Mouse (Mus musculus) intestine, postnatal 0 days (tissue): ENCODE results near the gene Mitd1. TPM values are rescaled to one million over a fixed set of nuclear protein-coding genes. Genes with fewer than 3 reads are reported as not detected.

Source experiments
- ATAC-seq: fragments of 200-750 bp; cut with Nextera tagmentation; 2 replicates; pipeline ENCODE4 v1.8.0; 2017; ENCODE audit warnings: mild to moderate bottlenecking, moderate TSS enrichment, moderate library complexity
- H3K27ac ChIP-seq: fragments of 300-500 bp; sonication (generic); 2 replicates; pipeline ENCODE4 v1.5.1; 2014; ENCODE audit warnings: mild to moderate bottlenecking, low read depth, low read length, moderate library complexity
- H3K27me3 ChIP-seq: fragments of 300-500 bp; sonication (generic); replicated peaks from 2 replicates; pipeline ENCODE4 v1.6.1; 2014; ENCODE audit warnings: low read length, mixed read lengths; ENCODE audit not compliant: control insufficient read depth, insufficient read depth
- H3K36me3 ChIP-seq: fragments of 300-500 bp; sonication (generic); 2 replicates; pipeline ENCODE4 v1.6.1; 2014; ENCODE audit warnings: mild to moderate bottlenecking, moderate library complexity; ENCODE audit not compliant: control insufficient read depth, insufficient read depth
- H3K4me1 ChIP-seq: fragments of 300-500 bp; sonication (generic); replicated peaks from 2 replicates; pipeline ENCODE4 v1.6.1; 2014; ENCODE audit warnings: antibody characterized with exemption, low read length, mixed read lengths; ENCODE audit not compliant: control insufficient read depth, insufficient read depth
- H3K4me2 ChIP-seq: fragments of 300-500 bp; sonication (generic); replicated peaks from 2 replicates; pipeline ENCODE4 v1.6.1; 2014; ENCODE audit warnings: low read depth, mild to moderate bottlenecking, moderate library complexity
- H3K4me3 ChIP-seq: fragments of 300-500 bp; sonication (generic); 2 replicates; pipeline ENCODE4 v1.5.1; 2014; ENCODE audit warnings: low read depth, low read length
- H3K9ac ChIP-seq: fragments of 300-500 bp; sonication (generic); 2 replicates; pipeline ENCODE4 v1.6.1; 2014; ENCODE audit warnings: mild to moderate bottlenecking, low read depth, low read length
- H3K9me3 ChIP-seq: fragments of 300-500 bp; sonication (generic); 2 replicates; pipeline ENCODE4 v1.6.1; 2016; ENCODE audit warnings: mixed run types; ENCODE audit not compliant: control insufficient read depth
- CTCF ChIP-seq: sonication (generic); IDR thresholded peaks from 2 replicates; pipeline ENCODE4 v1.5.1; 2016; ENCODE audit warnings: low read depth, mild to moderate bottlenecking, control low read depth, antibody characterized with exemption, moderate library complexity
- WGBS: fragments of 180-500 bp; shearing (Covaris S2); extraction: QIAGEN DNeasy Blood & Tissue Kit; methylation state at CpG from one replicate; pipeline ENCODE4 v1.1.7; 2014; 5-methylcytosine and 5-hydroxymethylcytosine counted together
- polyA plus RNA-seq: library from polyadenylated mRNA; unstranded; fragments of >200 nt; fragmentation: Nextera tagmentation; extraction: Ambion mirVana; gene quantifications from 2 replicates; pipeline ENCODE4 v1.2.1, GENCODE M21; 2015

Mitd1 gene
- polyA plus RNA-seq, 1 experiment from 2014 or later: 32.3 TPM

DNA sequence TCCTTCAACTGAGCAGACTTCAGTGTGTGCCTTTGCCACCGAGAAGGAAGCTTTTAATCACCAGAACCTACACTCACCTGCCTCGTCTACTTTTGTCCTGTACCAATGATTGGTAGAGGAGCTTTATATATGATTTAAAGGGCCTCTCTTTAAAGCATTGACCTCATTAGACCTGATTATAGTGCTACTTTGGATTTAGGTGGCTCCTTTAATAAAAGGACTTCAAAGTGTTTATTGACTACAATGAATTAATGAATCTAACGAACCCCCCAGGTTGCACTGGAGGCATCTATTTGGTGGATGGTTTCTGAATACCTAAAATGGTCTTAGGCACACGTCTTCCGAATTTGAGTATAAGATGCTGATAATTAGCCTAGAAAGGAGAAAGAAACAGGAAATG is 26.2 kb upstream of the Mitd1 start, which contains the start of gene Lyg2:
Gene Lyg2, minus strand, starts transcription at position 101 of the 400 bp plus-strand sequence.
- no peak within 1 kb of the TSS for H3K4me3 ChIP-seq
- no peak within 1 kb of the TSS for H3K9ac ChIP-seq
- no peaks in the 10 kb centered on the region for H3K27me3 ChIP-seq
- no peaks in the 10 kb centered on the region for H3K36me3 ChIP-seq
- H3K9me3 ChIP-seq: no peaks in the 10 kb centered on the region
- 75% methylated on average over 5 of the region's 5 CpGs for WGBS
- H3K4me2 ChIP-seq: no peak within 1 kb of the TSS
- H3K4me1 ChIP-seq: no peaks in the 10 kb centered on the region
- TF ChIP-seq CTCF: no peak
- ATAC-seq: no peak
- no peak within 1 kb of the TSS for H3K27ac ChIP-seq

DNA sequence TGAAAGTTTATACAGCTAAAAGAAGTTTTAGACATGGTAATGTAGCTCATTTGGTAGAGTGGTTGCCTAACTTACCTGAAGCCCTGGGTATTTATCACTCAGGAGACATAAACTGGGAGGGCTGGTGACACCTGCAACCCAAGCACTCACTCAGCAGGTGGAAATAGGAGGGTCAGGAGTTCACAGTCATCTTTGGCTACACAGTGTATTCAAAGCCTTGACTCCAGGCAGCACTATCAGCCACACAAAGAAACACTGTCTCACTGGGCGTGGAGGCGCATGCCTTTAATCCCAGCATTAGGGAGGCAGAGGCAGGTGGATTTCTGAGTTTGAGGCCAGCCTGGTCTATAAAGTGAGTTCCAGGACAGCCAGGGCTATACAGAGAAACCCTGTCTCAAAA is 22.5 kb upstream of the Mitd1 start:
- H3K4me1 ChIP-seq: no peaks in the 10 kb centered on the region
- H3K4me3 ChIP-seq: no peak overlapping the region
- no peaks in the 10 kb centered on the region for H3K9me3 ChIP-seq
- H3K27me3 ChIP-seq: no peaks in the 10 kb centered on the region
- no peak overlapping the region for H3K27ac ChIP-seq
- no peak overlapping the region for H3K4me2 ChIP-seq
- H3K36me3 ChIP-seq: no peaks in the 10 kb centered on the region
- no peak for TF ChIP-seq CTCF
- no peak overlapping the region for H3K9ac ChIP-seq
- 72% methylated on average over 2 of the region's 2 CpGs for WGBS
- ATAC-seq: no peak

DNA sequence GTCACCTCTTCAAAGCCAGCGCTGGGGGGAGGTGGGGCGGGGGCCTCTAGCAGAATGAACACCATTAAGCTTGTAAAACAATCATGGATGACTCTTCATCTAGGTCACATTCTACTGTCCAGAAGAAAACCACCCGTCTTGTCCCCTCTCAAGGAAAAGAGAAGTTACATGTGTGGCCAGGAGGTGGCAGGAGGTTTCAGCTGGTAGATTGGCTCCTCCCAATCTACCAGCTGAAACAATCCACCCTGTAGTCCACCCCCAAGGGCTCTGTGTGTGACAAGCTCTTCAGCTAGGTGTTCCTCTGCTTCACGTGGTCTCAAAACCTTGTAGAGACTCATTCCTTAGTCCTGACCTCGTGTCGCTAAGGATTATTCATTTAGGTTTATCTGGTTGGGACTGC is 13.0 kb upstream of the Mitd1 start:
- H3K27me3 ChIP-seq: no peaks in the 10 kb centered on the region
- H3K4me2 ChIP-seq: no peak overlapping the region
- no peak overlapping the region for H3K27ac ChIP-seq
- peak; percentile 45; the same call in 1 of the 2 replicates for ATAC-seq
- no peaks in the 10 kb centered on the region for H3K9me3 ChIP-seq
- 26% methylated on average over 6 of the region's 6 CpGs for WGBS
- H3K4me3 ChIP-seq: no peak overlapping the region
- no peak overlapping the region for H3K9ac ChIP-seq
- peak; percentile 66 for TF ChIP-seq CTCF
- no peaks in the 10 kb centered on the region for H3K4me1 ChIP-seq
- H3K36me3 ChIP-seq: peaks cover 17% of the 10 kb centered on the region

DNA sequence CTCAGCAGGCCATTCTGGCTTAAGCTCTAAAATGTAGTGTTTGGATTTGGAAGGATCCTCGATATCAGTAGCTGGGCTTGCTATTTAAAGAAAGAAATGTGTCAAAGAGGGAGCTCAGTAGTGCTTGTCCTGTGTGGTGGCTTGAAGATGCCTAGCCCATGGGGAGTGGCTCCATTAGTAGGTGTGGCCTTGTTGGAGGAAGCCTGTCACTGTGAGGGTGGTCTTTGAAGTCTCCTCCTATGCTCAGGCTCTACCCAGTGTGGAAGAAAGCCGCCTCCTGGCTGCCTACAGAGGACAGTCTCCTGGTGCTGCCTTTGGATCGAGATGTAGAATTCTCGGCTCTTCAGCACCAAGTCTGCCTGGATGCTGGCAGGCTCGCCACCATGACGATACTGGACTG is 10.1 kb upstream of the Mitd1 start:
- no peak overlapping the region for H3K4me2 ChIP-seq
- 49% methylated on average over 6 of the region's 6 CpGs for WGBS
- no peaks in the 10 kb centered on the region for H3K4me1 ChIP-seq
- TF ChIP-seq CTCF: no peak
- H3K4me3 ChIP-seq: no peak overlapping the region
- H3K27ac ChIP-seq: no peak overlapping the region
- ATAC-seq: no peak
- no peaks in the 10 kb centered on the region for H3K9me3 ChIP-seq
- H3K27me3 ChIP-seq: no peaks in the 10 kb centered on the region
- H3K36me3 ChIP-seq: peaks cover 40% of the 10 kb centered on the region
- no peak overlapping the region for H3K9ac ChIP-seq

DNA sequence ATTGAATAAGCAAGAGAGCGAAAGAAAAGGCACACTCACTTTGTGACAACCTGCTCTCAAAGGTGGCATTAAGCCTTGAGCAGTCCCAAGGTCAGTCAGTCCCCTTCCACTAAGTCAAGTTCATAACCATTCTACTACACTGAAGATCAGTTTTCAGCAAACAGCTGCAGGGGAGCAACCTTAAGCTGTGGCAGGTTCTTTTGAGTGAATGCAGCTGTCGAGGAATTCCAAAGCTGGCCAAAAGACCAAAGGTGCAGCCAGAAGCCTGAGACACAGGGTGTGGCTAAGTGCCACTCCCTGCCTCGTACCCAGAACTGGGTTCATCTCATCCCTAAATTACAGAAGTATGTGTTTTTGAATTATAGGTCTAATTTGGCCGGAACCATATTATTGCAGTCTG is 9.6 kb upstream of the Mitd1 start:
- H3K9me3 ChIP-seq: no peaks in the 10 kb centered on the region
- no peaks in the 10 kb centered on the region for H3K4me1 ChIP-seq
- peaks cover 40% of the 10 kb centered on the region for H3K36me3 ChIP-seq
- TF ChIP-seq CTCF: no peak
- no peak overlapping the region for H3K9ac ChIP-seq
- no peak for ATAC-seq
- WGBS: 62% methylated on average over 4 of the region's 4 CpGs
- H3K4me2 ChIP-seq: no peak overlapping the region
- no peak overlapping the region for H3K27ac ChIP-seq
- H3K27me3 ChIP-seq: no peaks in the 10 kb centered on the region
- H3K4me3 ChIP-seq: no peak overlapping the region

DNA sequence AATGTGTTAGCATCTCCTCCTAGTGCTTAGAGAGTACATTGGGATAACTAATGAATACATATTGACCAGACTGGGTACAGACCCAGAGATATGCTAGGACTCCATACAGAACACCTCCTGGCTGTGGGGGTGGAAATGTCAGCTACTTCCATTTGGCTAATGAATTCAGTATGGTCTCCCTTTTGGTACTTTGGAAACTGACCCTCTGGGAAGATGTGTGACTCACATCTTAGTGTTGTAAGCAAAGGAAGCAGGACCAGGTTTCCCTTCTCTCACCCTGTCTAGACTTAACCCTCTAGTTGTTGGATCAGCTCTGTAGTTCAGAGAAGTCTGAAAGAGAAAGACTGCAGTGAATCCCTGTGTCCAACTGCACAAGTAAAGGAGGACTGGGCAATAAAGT is 4.4 kb upstream of the Mitd1 start:
- no peaks in the 10 kb centered on the region for H3K9me3 ChIP-seq
- H3K4me2 ChIP-seq: no peak overlapping the region
- no peak overlapping the region for H3K9ac ChIP-seq
- H3K4me1 ChIP-seq: 0 out of 2 replicates have a peak, but pooled peaks cover 2% of the 10 kb centered on the region
- peaks cover 36% of the 10 kb centered on the region for H3K36me3 ChIP-seq
- H3K4me3 ChIP-seq: no peak overlapping the region
- ATAC-seq: no peak
- TF ChIP-seq CTCF: no peak
- H3K27me3 ChIP-seq: no peaks in the 10 kb centered on the region
- H3K27ac ChIP-seq: no peak overlapping the region

DNA sequence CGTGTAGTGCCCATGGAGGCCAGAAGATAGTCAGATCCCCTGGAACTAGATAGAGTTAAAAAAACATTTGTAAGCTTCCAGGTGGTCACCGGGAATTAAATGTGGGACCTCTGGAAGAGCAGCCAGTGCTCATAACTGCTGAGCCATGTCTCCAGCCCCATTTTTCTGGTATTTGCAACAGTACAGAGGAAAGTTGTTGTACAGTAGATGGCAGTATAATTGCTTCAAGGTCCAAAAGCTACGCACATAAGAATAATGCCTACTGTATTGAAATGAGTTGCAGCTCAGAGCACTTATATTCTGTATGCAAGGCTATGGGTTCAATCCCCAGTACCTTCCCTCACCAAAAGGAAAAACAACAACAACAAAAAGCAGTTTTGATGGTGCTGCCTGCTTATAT is 1.2 kb upstream of the Mitd1 start:
- peak overlapping the region; percentile 77 for H3K4me2 ChIP-seq
- 0 out of 2 replicates have a peak, but pooled peaks cover 7% of the 10 kb centered on the region for H3K4me1 ChIP-seq
- peak; percentile 68 for TF ChIP-seq CTCF
- 47% methylated on average over 3 of the region's 3 CpGs for WGBS
- H3K9ac ChIP-seq: no peak overlapping the region; the same call in 1 of the 2 replicates
- no peaks in the 10 kb centered on the region for H3K9me3 ChIP-seq
- peaks cover 8% of the 10 kb centered on the region for H3K36me3 ChIP-seq
- peak overlapping the region; percentile 85 for H3K4me3 ChIP-seq
- ATAC-seq: no peak
- no peaks in the 10 kb centered on the region for H3K27me3 ChIP-seq
- H3K27ac ChIP-seq: no peak overlapping the region
